Mouse (Mus musculus) right cerebral cortex, postnatal 10 days (tissue): ENCODE measurements around the gene Cast.

Experiments
- DNase-seq, 2 experiments: peaks; one replicate each; pipeline ENCODE4 v3.0.0; 2021; ENCODE audit warnings: low spot score in 2 of 2

The Cast gene

DNA sequence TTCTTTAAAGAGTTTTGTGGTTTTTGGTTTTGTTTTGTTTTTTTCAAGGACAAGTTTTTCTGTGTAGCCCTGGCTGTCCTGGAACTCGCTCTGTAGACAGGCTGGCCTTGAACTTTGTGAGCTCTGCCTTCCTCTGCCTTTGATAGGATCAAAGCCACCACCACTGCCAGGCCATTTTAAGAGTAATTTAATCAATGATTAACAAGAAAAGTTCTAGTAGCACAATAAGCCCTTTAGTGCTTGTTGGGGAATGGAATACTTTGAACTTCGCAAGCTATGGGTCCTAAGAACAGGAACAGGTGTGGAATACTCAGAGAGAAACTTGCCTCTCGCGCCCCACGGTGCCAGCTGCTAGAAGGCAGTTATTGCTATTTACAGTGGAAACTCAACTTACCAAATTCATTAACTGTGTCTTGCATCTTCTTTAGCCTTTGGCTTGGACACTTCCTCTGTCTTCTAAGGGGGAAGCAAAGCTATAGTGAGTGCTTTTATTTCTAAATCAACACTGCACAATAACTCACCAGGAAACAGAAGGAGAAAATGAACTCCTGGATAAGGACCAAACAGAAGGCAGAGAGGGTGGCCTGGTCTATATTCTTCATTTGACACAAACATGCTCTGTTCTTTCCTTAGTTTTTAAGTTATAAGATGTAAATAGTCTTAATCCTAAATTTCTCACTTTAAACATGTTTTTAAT lies 113.0 kb downstream of the Cast start:
- DNase-seq, result no peak
